Comparison of ENCODE assay signal across 8 mouse cellular contexts in the genomic region with DNA sequence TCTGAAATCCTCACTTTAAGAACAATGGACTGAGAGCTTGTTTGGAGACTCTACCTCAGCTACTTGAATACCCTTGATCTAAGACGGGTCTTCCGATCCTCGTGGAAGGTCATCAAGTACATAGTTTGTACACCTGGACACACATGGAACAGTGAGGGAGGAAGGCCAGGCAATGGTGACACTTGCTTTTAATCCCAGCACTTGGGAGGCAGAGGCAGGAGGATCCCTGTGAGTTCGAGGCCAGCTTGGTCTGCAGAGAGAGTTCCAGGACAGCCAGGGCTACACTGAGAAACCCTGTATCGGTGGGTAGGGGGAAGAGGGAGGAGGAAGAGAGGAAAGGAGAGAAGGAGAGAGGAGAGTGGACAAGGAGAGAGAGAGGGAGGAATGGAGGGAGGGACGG. TPM values are rescaled to one million over a fixed set of nuclear protein-coding genes. Genes with fewer than 3 reads are reported as not detected.
DNase-seq lines count a peak whose midpoint lies in the region; ATAC-seq and TF ChIP-seq lines count a peak whose summit lies in the region.

No protein-coding gene starts in this region.

- peaks cover 11% of the 10 kb centered on the region for H3K4me1 ChIP-seq in forebrain, embryonic 10.5 days
- no peaks in the 10 kb centered on the region for H3K4me1 ChIP-seq in forebrain, embryonic 14.5 days (ENCODE audit: control insufficient read depth, insufficient read depth, low read length)
- H3K4me1 ChIP-seq in kidney, postnatal 0 days (replicated peaks; ENCODE audit: insufficient read depth, low read length) = peaks cover 4% of the 10 kb centered on the region; the same call in 1 of the 2 replicates
- H3K4me1 ChIP-seq in embryonic facial prominence, embryonic 15.5 days = peaks cover 9% of the 10 kb centered on the region; the same call in 1 of the 2 replicates
- H3K4me1 ChIP-seq in liver, embryonic 14.5 days (replicated peaks; ENCODE audit: control insufficient read depth in 2 of 2, insufficient read depth in 2 of 2, low read length in 1 of 2) = peaks cover 11 to 19% of the 10 kb centered on the region in 2 experiments

- no peak for TF ChIP-seq CTCF in kidney, postnatal 0 days (IDR thresholded peaks at IDR 0.05; ENCODE audit: low read depth)
- TF ChIP-seq CTCF in liver, embryonic 14.5 days (IDR thresholded peaks at IDR 0.05; ENCODE audit: low read depth) = no peak

- no peak for TF ChIP-seq EP300 in liver, embryonic 14.5 days (IDR thresholded peaks at IDR 0.05; ENCODE audit: low read depth)

- H3K27me3 ChIP-seq in forebrain, embryonic 10.5 days (ENCODE audit: poor library complexity, severe bottlenecking) = peaks cover 31% of the 10 kb centered on the region
- peaks cover 3% of the 10 kb centered on the region; the same call in 1 of the 2 replicates for H3K27me3 ChIP-seq in forebrain, embryonic 14.5 days (replicated peaks; ENCODE audit: control insufficient read depth, insufficient read depth, low read length)
- H3K27me3 ChIP-seq in kidney, postnatal 0 days (ENCODE audit: insufficient read depth, low read length) = peaks cover 5% of the 10 kb centered on the region; the same call in 1 of the 2 replicates
- H3K27me3 ChIP-seq in embryonic facial prominence, embryonic 15.5 days = peaks cover 25% of the 10 kb centered on the region
- no peaks in the 10 kb centered on the region for H3K27me3 ChIP-seq in liver, embryonic 14.5 days (ENCODE audit: control insufficient read depth, insufficient read depth, low read length)

- peak overlapping the region; percentile 62; the same call in 1 of the 2 replicates for H3K27ac ChIP-seq in forebrain, embryonic 10.5 days
- H3K27ac ChIP-seq in forebrain, embryonic 14.5 days (ENCODE audit: low read depth, low read length) = no peak overlapping the region
- 0 out of 2 replicates have a peak overlapping the region, but pooled peaks have one; percentile 1 for H3K27ac ChIP-seq in kidney, postnatal 0 days
- no peak overlapping the region for H3K27ac ChIP-seq in embryonic facial prominence, embryonic 15.5 days (replicated peaks)
- no peak overlapping the region for H3K27ac ChIP-seq in liver, embryonic 14.5 days

- no peak overlapping the region for H3K4me2 ChIP-seq in forebrain, embryonic 14.5 days (ENCODE audit: low read length)
- H3K4me2 ChIP-seq in kidney, postnatal 0 days (ENCODE audit: low read length) = no peak overlapping the region
- H3K4me2 ChIP-seq in embryonic facial prominence, embryonic 15.5 days (replicated peaks) = peak overlapping the region; percentile 100
- H3K4me2 ChIP-seq in liver, embryonic 14.5 days (ENCODE audit: low read depth) = peak overlapping the region; percentile 66

- no peak overlapping the region for H3K9ac ChIP-seq in forebrain, embryonic 14.5 days (ENCODE audit: low read length)
- no peak overlapping the region for H3K9ac ChIP-seq in kidney, postnatal 0 days (ENCODE audit: low read depth, low read length)
- no peak overlapping the region for H3K9ac ChIP-seq in embryonic facial prominence, embryonic 15.5 days
- no peak overlapping the region for H3K9ac ChIP-seq in liver, embryonic 14.5 days (replicated peaks)

- H3K4me3 ChIP-seq in forebrain, embryonic 10.5 days = peak overlapping the region; percentile 82; the same call in 1 of the 2 replicates
- no peak overlapping the region for H3K4me3 ChIP-seq in forebrain, embryonic 14.5 days (ENCODE audit: low read depth, low read length)
- H3K4me3 ChIP-seq in kidney, postnatal 0 days (replicated peaks; ENCODE audit: low read depth, low read length) = no peak overlapping the region
- no peak overlapping the region for H3K4me3 ChIP-seq in embryonic facial prominence, embryonic 15.5 days (replicated peaks)
- no peak overlapping the region for H3K4me3 ChIP-seq in liver, embryonic 14.5 days (ENCODE audit: insufficient read depth in 1 of 2, low read depth in 2 of 2, low read length in 2 of 2)

- no peaks in the 10 kb centered on the region for H3K36me3 ChIP-seq in forebrain, embryonic 10.5 days (replicated peaks)
- H3K36me3 ChIP-seq in forebrain, embryonic 14.5 days (ENCODE audit: control insufficient read depth, insufficient read depth, low read length) = no peaks in the 10 kb centered on the region
- no peaks in the 10 kb centered on the region for H3K36me3 ChIP-seq in kidney, postnatal 0 days (ENCODE audit: insufficient read depth, low read length)
- H3K36me3 ChIP-seq in embryonic facial prominence, embryonic 15.5 days = no peaks in the 10 kb centered on the region
- no peaks in the 10 kb centered on the region; the same call in 1 of the 2 replicates for H3K36me3 ChIP-seq in liver, embryonic 14.5 days (replicated peaks; ENCODE audit: control insufficient read depth, insufficient read depth, low read depth)

- 84% methylated on average over 6 of the region's 6 CpGs for WGBS in forebrain, embryonic 10.5 days
- WGBS in forebrain, embryonic 14.5 days = 86% methylated on average over 6 of the region's 6 CpGs
- WGBS in kidney, postnatal 0 days = 85% methylated on average over 6 of the region's 6 CpGs
- WGBS in embryonic facial prominence, embryonic 15.5 days = 80% methylated on average over 6 of the region's 6 CpGs
- 64% methylated on average over 6 of the region's 6 CpGs for WGBS in liver, embryonic 14.5 days (ENCODE audit: insufficient replicate concordance)

- ATAC-seq in forebrain, embryonic 14.5 days = no peak
- no peak for ATAC-seq in kidney, postnatal 0 days (replicated peaks; ENCODE audit: low FRiP score, low read depth)
- ATAC-seq in embryonic facial prominence, embryonic 15.5 days (ENCODE audit: insufficient number of reproducible peaks, low FRiP score, low TSS enrichment, low read depth) = no peak
- no peak for ATAC-seq in liver, embryonic 14.5 days (ENCODE audit: insufficient read depth)

- DNase-seq in forebrain, embryonic 10.5 days (ENCODE audit: extremely low spot score, low spot score) = no peak
- DNase-seq in forebrain, embryonic 14.5 days (ENCODE audit: low spot score) = no peak
- DNase-seq in kidney, postnatal 0 days (ENCODE audit: low spot score) = no peak
- DNase-seq in kidney, postnatal 25 days = no peak
- no peak for DNase-seq in liver, embryonic 14.5 days (ENCODE audit: low read depth in 3 of 3, low spot score in 3 of 3)
- DNase-seq in adrenal gland, postnatal 25 days = no peak
- no peak for DNase-seq in B cell, adult 2 months

- H3K9me3 ChIP-seq in forebrain, embryonic 10.5 days = no peaks in the 10 kb centered on the region
- no peaks in the 10 kb centered on the region for H3K9me3 ChIP-seq in forebrain, embryonic 14.5 days (replicated peaks; ENCODE audit: control insufficient read depth, low read length)
- H3K9me3 ChIP-seq in kidney, postnatal 0 days (replicated peaks; ENCODE audit: low read length) = no peaks in the 10 kb centered on the region
- no peaks in the 10 kb centered on the region for H3K9me3 ChIP-seq in embryonic facial prominence, embryonic 15.5 days (replicated peaks)
- no peaks in the 10 kb centered on the region for H3K9me3 ChIP-seq in liver, embryonic 14.5 days (ENCODE audit: control insufficient read depth, low read length)

RNA-seq across cellular contexts. Expression of a gene that starts 0.6 kb away (rescaled TPM):
- polyA plus RNA-seq in forebrain, embryonic 10.5 days (2016; fragmentation: Nextera tagmentation; extraction: Ambion mirVana) = 10.4 and 12.0 TPM in 2 replicates
- polyA plus RNA-seq in forebrain, embryonic 14.5 days (2014; fragmentation: Nextera tagmentation; extraction: Ambion mirVana) = 9.2 and 10.8 TPM in 2 replicates
- 8.7 and 10.2 TPM in 2 replicates for polyA plus RNA-seq in kidney, postnatal 0 days (2015; fragmentation: Nextera tagmentation; extraction: Ambion mirVana)
- polyA plus RNA-seq in embryonic facial prominence, embryonic 15.5 days (2015; fragmentation: Nextera tagmentation; extraction: Ambion mirVana) = 10.8 and 12.7 TPM in 2 replicates
- 23.5 and 26.2 TPM in 2 replicates for polyA plus RNA-seq in liver, embryonic 14.5 days (2012; rRNA removed)
- 40.5 and 43.5 TPM in 2 replicates for polyA plus RNA-seq in liver, embryonic 14.5 days (2014; fragmentation: Nextera tagmentation; extraction: Ambion mirVana)
- 8.9 and 9.7 TPM in 2 replicates for total RNA-seq in adrenal gland, postnatal 25 days (2021)

RNA-seq across cellular contexts. Expression of a gene that starts 25.9 kb away (rescaled TPM):
- polyA plus RNA-seq in forebrain, embryonic 10.5 days (2016; fragmentation: Nextera tagmentation; extraction: Ambion mirVana) = 14.7 and 15.7 TPM in 2 replicates
- polyA plus RNA-seq in forebrain, embryonic 14.5 days (2014; fragmentation: Nextera tagmentation; extraction: Ambion mirVana) = 8.9 and 10.8 TPM in 2 replicates
- 8.1 and 9.4 TPM in 2 replicates for polyA plus RNA-seq in kidney, postnatal 0 days (2015; fragmentation: Nextera tagmentation; extraction: Ambion mirVana)
- polyA plus RNA-seq in embryonic facial prominence, embryonic 15.5 days (2015; fragmentation: Nextera tagmentation; extraction: Ambion mirVana) = 16.1 and 16.5 TPM in 2 replicates
- polyA plus RNA-seq in liver, embryonic 14.5 days (2012; rRNA removed) = 5.4 and 6.5 TPM in 2 replicates
- 5.7 and 6.3 TPM in 2 replicates for polyA plus RNA-seq in liver, embryonic 14.5 days (2014; fragmentation: Nextera tagmentation; extraction: Ambion mirVana)
- 28.2 and 33.5 TPM in 2 replicates for total RNA-seq in adrenal gland, postnatal 25 days (2021)

Comparison
In these comparisons a context has a peak if more than half of its experiments do, and no peak if none do; other contexts are left out.
1. H3K27ac ChIP-seq: peak in forebrain, embryonic 10.5 days (single experiment) and kidney, postnatal 0 days (single experiment); none in forebrain, embryonic 14.5 days (single experiment), embryonic facial prominence, embryonic 15.5 days (single experiment) and liver, embryonic 14.5 days (single experiment).
2. H3K4me2 ChIP-seq: peak in embryonic facial prominence, embryonic 15.5 days (single experiment) and liver, embryonic 14.5 days (single experiment); none in forebrain, embryonic 14.5 days (single experiment) and kidney, postnatal 0 days (single experiment).